Mouse (Mus musculus): ENCODE results near the gene Sertad4. TPM values are rescaled to one million over a fixed set of nuclear protein-coding genes. Genes with fewer than 3 reads are reported as not detected.

Sertad4 gene
- total RNA-seq, 2 experiments from 2014 or later, result 0.66 to 2.6 TPM

DNA sequence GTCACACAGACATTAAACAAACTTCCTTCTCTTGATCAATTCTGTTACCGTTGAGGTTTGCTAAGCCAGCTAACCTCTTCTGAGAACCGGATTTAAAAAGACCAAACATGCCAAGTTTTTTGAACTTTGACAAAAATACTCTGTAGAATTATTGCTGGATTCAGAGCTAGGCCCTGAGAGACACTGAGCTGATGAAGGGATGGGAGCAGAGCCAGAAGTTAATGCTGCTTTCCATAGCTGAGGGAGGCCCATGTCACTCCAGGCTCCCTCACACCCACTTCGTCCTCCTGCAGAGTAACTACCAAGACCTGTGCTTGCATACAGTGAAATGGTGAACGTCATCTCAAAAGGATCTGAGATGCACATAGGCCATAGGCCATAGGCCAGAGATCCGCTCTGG lies 43.3 kb downstream of the Sertad4 start:
- DNase-seq (ENCODE audit: low spot score), result no peak

DNA sequence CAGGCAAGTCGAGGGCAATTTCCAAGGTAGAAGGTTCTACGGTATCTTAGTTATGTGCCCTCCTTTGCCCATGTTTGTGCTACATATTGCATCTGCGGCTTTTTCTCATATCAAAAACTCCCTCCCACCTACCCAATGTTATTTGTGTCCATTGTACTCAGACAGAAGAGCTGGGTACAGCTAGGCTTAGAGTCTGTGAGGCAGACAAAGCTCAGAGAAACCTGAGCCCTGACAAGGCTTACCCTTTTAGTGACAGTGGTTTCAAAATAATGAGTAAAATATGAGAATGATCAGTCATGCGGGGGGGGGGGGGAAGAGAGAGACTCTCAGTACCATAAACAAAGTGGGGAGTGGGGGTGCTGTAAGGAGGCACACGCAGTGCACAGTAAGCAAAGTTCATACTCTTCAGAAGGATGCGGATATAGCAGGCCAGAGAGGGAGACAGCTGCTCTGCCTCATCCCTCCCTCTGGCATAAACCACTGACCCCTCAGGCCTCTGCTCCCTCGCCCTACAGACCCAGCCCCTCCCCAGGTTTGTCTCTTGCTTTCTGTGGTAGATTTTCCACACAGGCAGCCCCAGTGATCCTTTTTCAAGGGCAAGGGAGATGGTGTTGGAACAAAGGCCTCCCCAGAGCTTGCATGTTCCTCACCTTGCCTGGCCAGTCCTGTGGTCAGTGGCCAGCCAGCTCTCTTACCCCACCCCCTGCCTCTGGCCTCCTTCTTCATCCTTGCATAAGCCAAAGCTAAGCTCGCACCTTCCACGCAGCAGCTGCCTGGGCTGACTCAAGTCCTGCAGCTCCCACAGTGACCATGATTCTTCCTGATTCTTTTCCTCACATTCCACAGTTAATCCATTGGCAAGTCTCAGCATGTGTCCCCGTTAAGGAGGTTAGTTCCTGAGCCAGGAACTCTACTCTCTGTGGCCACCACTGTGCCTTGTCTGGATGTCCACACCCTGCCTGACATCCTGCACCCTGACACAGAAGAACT lies 49.1 kb downstream of the Sertad4 start:
- DNase-seq (ENCODE audit: low spot score), result peak; percentile 41

DNA sequence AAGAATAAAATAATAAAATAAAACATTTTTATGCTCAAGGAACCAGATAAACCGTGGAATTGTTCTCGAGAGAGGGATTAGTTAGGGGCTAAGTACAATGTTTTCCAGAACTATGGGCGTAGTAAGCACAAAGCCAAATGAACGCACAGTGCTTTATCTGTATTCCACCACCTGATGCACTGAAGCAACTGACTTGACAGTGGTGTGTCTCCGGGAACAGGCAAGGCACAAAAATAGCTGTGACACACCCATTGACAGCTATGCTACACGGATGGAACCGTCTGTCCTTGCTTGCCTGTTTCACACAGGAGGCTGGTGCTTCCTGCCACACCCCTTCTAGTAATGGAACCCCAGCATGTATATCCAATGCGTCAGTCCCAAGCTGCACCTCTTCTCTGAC lies 55.2 kb downstream of the Sertad4 start:
- DNase-seq (ENCODE audit: low spot score), result no peak

DNA sequence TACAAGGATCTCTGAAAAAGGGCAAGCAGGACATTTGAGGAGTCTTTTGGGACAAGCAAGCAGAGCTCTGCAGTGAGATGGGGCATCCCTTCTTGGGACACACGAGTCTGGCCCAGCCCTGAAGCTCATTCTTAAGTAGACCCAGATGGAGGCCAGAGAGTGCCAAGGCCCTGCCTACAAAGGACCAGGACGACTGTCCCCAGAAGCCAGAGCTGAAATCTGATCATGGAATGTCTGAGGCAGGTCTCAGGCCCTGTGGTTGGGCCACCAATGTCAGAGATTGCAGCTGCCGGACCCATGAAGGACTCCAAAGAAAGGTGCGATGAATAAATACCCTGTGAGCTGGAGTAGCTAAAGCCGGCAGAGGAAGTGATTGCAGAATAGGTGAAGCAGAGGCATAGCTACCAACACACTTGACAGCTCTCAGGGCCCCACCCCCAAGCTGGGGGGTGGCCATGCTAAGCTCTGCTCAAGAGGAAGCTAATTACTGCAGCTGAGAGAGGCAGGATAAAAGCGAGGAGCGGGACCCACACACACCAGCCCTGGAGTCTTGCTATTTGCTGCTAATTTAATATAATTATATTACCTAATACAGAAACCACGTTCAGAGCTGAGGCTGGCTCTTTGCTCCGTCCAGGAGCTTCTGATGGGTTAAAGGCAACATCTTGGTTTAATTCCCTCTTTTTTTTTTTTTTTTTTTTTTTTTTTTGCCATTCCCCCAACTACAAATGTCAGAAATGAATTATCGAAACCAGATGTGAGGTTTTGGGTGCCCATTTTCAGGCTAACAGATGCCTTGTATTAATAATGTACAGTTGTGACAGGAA lies 56.2 kb downstream of the Sertad4 start:
- DNase-seq (ENCODE audit: low spot score), result peak; percentile 56

DNA sequence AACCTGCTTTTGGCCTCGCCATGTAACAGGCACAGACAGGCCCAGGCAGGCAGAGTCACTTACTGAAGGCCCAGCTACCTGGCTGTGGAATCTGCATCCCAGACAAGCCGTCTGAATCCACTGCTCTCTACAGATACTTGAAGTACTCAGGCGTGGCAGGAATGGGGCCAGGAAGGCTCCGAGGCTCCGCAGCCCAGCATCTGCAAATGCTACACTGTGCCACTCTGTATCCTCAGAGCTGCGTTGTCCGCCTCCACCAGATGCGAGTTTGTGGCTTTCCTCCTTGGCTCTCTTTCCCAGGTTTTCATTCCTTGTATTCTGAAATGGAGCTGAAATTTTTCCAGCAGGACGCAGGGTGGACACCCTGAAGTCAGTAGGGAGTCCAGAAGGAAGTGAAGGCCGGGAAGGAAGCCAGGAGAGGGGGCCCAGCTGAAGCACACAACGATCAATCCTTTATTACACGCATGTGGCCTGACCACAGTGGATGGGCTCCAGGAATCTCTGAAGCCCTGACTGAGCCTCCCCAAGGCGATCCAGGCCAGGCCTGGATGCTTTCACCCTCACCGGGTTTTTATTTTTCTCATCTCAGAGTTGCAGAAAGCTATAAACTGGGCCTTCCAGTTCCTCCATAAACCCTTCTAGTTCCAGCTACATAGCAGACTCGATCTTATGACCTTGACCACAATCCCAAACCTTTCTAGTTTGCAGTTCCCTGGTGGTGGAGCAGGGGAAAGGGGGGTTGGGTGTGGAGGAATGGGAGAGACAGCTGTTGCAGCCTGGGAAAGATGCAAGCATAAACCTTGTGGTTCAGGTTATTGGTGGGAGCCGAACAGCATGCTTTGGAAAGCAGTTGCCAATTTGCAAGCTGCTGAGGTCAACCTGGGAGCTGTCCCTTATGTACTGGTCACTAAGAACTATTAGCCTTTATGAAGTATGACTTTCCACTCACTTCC lies 57.1 kb downstream of the Sertad4 start:
- DNase-seq (ENCODE audit: low spot score), result peak; percentile 79

DNA sequence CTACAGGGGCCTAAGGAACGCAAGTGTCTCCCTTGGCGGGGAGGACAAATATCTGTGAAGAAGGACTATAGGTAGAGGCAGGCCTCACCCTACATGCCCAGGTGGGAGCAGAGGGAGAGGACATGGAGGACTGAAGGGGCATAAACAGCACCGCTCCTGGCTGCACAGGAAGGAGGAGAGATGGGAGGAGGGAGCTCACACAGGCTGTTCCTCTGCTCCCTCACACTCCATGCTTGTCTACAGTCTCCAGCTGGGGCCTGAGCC lies 58.6 kb downstream of the Sertad4 start:
- no peak for DNase-seq (ENCODE audit: low spot score)

DNA sequence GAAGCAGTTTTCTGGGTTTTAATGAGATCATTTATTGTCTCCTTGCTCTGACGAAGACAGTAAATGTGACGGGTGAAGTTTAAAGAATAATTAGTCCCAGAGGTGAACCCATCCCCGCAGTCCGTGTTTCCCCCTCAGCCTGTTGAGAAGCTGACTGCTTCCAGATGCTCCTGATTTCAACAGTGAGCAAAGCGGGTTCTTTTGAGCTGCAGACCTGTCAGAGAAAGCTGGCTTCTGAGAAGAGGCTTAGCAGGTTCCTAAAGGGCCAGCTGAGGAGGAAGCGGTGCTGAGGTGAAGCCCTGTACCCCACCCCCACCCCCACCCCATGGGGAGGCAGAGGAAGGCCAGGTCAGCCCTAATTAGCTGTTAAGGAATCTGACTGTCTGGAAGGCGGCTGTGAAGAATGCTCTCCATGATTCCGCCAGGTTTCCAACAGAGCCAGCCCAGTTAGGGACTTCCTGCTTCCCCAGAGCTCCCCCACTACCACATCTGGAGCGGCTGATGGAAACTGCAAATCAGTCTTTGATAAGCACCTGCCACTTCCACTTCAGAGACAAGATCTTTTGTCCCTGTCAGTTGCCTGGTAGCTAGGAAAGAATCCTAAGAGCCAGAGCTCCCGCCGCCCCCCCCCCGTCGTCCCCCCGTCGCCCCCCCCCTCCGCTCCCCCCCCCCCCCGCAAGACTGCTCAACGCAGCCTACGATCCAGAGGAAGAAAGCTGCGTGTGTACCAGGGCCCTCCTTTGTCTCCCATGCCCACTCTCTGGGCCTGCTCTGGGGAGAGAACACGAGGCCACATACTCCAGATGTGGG lies 59.1 kb downstream of the Sertad4 start:
- no peak for DNase-seq (ENCODE audit: low spot score)

DNA sequence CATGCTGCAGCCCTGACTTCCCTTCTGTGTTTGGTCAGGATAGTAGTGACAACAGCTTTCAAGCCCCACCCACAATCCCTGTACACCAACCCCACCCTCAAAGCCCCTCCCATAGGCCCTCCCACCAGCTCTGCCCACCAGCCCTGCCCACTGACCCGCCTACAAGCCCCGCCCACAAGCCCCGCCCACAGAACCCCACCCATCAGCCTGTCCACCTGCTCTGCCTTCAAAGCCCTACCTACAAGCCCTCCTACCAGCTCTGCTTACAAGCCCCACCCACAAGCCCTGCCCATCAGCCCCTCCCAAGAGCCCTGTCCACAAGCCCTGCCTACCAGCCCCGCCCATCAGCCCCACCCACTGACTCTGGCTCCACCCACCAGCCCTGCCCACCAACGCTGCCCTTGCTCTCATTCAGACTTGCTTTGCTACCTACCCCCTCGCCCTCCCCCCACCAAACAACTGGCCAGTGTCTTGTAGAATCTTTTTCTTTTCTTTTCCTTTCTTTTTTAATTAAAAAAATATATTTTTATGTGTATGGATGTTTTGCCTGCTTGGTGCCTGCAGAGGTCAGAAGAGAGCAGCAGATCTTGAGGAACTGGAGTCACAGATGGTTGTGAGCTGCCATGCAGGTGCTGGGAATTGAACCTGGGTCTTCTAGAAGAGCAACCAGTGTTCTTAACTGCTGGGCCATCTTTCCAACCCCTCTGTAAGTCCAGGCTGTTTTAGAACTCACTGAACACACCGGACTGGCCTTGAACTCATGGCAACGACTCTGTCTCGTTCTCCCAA lies 60.4 kb downstream of the Sertad4 start:
- no peak for DNase-seq (ENCODE audit: low spot score)

Other genes starting within 250 kb of the Sertad4 start
- gene Hhat, start 84.5 kb downstream of the Sertad4 start, total RNA-seq (2021), result 1 to 10 TPM; 1.2 to 1.3 TPM
- under 1 TPM; 0.16 to 0.24 TPM for gene Syt14, start 180.0 kb upstream of the Sertad4 start, total RNA-seq (2021)